Mouse (Mus musculus): ENCODE measurements around the gene Rep15. TPM values are rescaled to one million over a fixed set of nuclear protein-coding genes. Genes with fewer than 3 reads are reported as not detected.

Gene Rep15
- polyA plus RNA-seq, 1 experiment, result 0.90 TPM

- Histone ChIP-seq H3K4me2 (ENCODE audit: low read depth) (no peak overlapping the region), H3ac (ENCODE audit: control insufficient read depth, insufficient read length) (no peak overlapping the region), H3K4me3 (no peak overlapping the region), H3K36me3 (ENCODE audit: control insufficient read depth, insufficient read depth) (peaks cover 24% of the 10 kb centered on the region), H3K79me2 (ENCODE audit: control insufficient read depth, insufficient read depth) (no peaks in the 10 kb centered on the region), H3K27me3 (ENCODE audit: control insufficient read depth, insufficient read depth, insufficient read length) (no peaks in the 10 kb centered on the region)
- no peak for TF ChIP-seq USF1 (IDR thresholded peaks at IDR 0.05; ENCODE audit: low read depth)
- TF ChIP-seq CEBPB (IDR thresholded peaks at IDR 0.05; ENCODE audit: insufficient read depth, poor library complexity, severe bottlenecking), result no peak
- TF ChIP-seq POLR2A (IDR thresholded peaks at IDR 0.05; ENCODE audit: insufficient read length, low read depth), result no peak
- TF ChIP-seq REST (IDR thresholded peaks at IDR 0.05; ENCODE audit: insufficient read depth, insufficient read length), result no peak
- no peak for TF ChIP-seq TCF12 (IDR thresholded peaks at IDR 0.05; ENCODE audit: insufficient read depth, poor library complexity, severe bottlenecking)
- TF ChIP-seq E2F4 (IDR thresholded peaks at IDR 0.05; ENCODE audit: insufficient read depth), result no peak
Observed at GRCm38 (mm10) chr6:147062694-147063093, 30.3 kb downstream of the Rep15 start.

GRCm38 (mm10) chr6:147064226-147064943 lies 32.0 kb downstream of the Rep15 start:
- Histone ChIP-seq H3K27me3 (ENCODE audit: control insufficient read depth, insufficient read depth, insufficient read length) (no peaks in the 10 kb centered on the region), H3K79me2 (ENCODE audit: control insufficient read depth, insufficient read depth) (no peaks in the 10 kb centered on the region), H3K4me3 (no peak overlapping the region), H3K4me2 (ENCODE audit: low read depth) (no peak overlapping the region), H3K36me3 (ENCODE audit: control insufficient read depth, insufficient read depth) (peaks cover 23% of the 10 kb centered on the region), H3ac (ENCODE audit: control insufficient read depth, insufficient read length) (no peak overlapping the region)
- TF ChIP-seq USF1 (IDR thresholded peaks at IDR 0.05; ENCODE audit: low read depth) (no peak), E2F4 (IDR thresholded peaks at IDR 0.05; ENCODE audit: insufficient read depth) (no peak), REST (IDR thresholded peaks at IDR 0.05; ENCODE audit: insufficient read depth, insufficient read length) (no peak), MYOD1 (IDR thresholded peaks at IDR 0.05; ENCODE audit: control insufficient read depth in 1 of 3, insufficient read length in 2 of 3, low read depth in 2 of 3) (no peak), MYOG (IDR thresholded peaks at IDR 0.05; ENCODE audit: control insufficient read depth in 1 of 3, insufficient read depth in 1 of 3, insufficient read length in 2 of 3, low read depth in 2 of 3) (no peak), MAX (IDR thresholded peaks at IDR 0.05; ENCODE audit: low read depth) (no peak), SRF (IDR thresholded peaks at IDR 0.05; ENCODE audit: control insufficient read depth, insufficient read length, low read depth) (no peak), TCF12 (IDR thresholded peaks at IDR 0.05; ENCODE audit: insufficient read depth, poor library complexity, severe bottlenecking) (no peak), CEBPB (IDR thresholded peaks at IDR 0.05; ENCODE audit: insufficient read depth, poor library complexity, severe bottlenecking) (no peak), TCF3 (IDR thresholded peaks at IDR 0.05; ENCODE audit: insufficient read length, low read depth) (no peak), POLR2A (IDR thresholded peaks at IDR 0.05; ENCODE audit: insufficient read length, low read depth) (no peak), POLR2AphosphoS2 (IDR thresholded peaks at IDR 0.05; ENCODE audit: insufficient read length, low read depth) (no peak)

- Histone ChIP-seq H3K36me3 (ENCODE audit: control insufficient read depth, insufficient read depth) (peaks cover 23% of the 10 kb centered on the region), H3K27me3 (ENCODE audit: control insufficient read depth, insufficient read depth, insufficient read length) (no peaks in the 10 kb centered on the region), H3K4me3 (no peak overlapping the region), H3ac (ENCODE audit: control insufficient read depth, insufficient read length) (no peak overlapping the region), H3K4me2 (ENCODE audit: low read depth) (no peak overlapping the region), H3K79me2 (ENCODE audit: control insufficient read depth, insufficient read depth) (no peaks in the 10 kb centered on the region)
- no peak for TF ChIP-seq TCF3 (IDR thresholded peaks at IDR 0.05; ENCODE audit: insufficient read length, low read depth)
- TF ChIP-seq E2F4 (IDR thresholded peaks at IDR 0.05; ENCODE audit: insufficient read depth), result no peak
- TF ChIP-seq SRF (IDR thresholded peaks at IDR 0.05; ENCODE audit: control insufficient read depth, insufficient read length, low read depth), result no peak
- TF ChIP-seq POLR2A (IDR thresholded peaks at IDR 0.05; ENCODE audit: insufficient read length, low read depth), result no peak
- no peak for TF ChIP-seq REST (IDR thresholded peaks at IDR 0.05; ENCODE audit: insufficient read depth, insufficient read length)
- TF ChIP-seq MYOG (IDR thresholded peaks at IDR 0.05; ENCODE audit: control insufficient read depth in 1 of 3, insufficient read depth in 1 of 3, insufficient read length in 2 of 3, low read depth in 2 of 3), result no peak
- no peak for TF ChIP-seq USF1 (IDR thresholded peaks at IDR 0.05; ENCODE audit: low read depth)
Observed at GRCm38 (mm10) chr6:147064944-147065261, 32.5 kb downstream of the Rep15 start.

- H3ac ChIP-seq (ENCODE audit: control insufficient read depth, insufficient read length), result no peak overlapping the region
- H3K4me3 ChIP-seq, result no peak overlapping the region
- no peak overlapping the region for H3K4me2 ChIP-seq (ENCODE audit: low read depth)
- peaks cover 4% of the 10 kb centered on the region for H3K36me3 ChIP-seq (ENCODE audit: control insufficient read depth, insufficient read depth)
- TF ChIP-seq POLR2AphosphoS2 (IDR thresholded peaks at IDR 0.05; ENCODE audit: insufficient read length, low read depth) (no peak), MYOG (IDR thresholded peaks at IDR 0.05; ENCODE audit: control insufficient read depth in 1 of 3, insufficient read depth in 1 of 3, insufficient read length in 2 of 3, low read depth in 2 of 3) (no peak), USF1 (IDR thresholded peaks at IDR 0.05; ENCODE audit: low read depth) (no peak), POLR2A (IDR thresholded peaks at IDR 0.05; ENCODE audit: insufficient read length, low read depth) (no peak), CEBPB (IDR thresholded peaks at IDR 0.05; ENCODE audit: insufficient read depth, poor library complexity, severe bottlenecking) (no peak), TCF12 (IDR thresholded peaks at IDR 0.05; ENCODE audit: insufficient read depth, poor library complexity, severe bottlenecking) (no peak), REST (IDR thresholded peaks at IDR 0.05; ENCODE audit: insufficient read depth, insufficient read length) (no peak), MAX (IDR thresholded peaks at IDR 0.05; ENCODE audit: low read depth) (no peak), E2F4 (IDR thresholded peaks at IDR 0.05; ENCODE audit: insufficient read depth) (no peak), TCF3 (IDR thresholded peaks at IDR 0.05; ENCODE audit: insufficient read length, low read depth) (no peak), SRF (IDR thresholded peaks at IDR 0.05; ENCODE audit: control insufficient read depth, insufficient read length, low read depth) (no peak)
- H3K79me2 ChIP-seq (ENCODE audit: control insufficient read depth, insufficient read depth), result no peaks in the 10 kb centered on the region
- no peaks in the 10 kb centered on the region for H3K27me3 ChIP-seq (ENCODE audit: control insufficient read depth, insufficient read depth, insufficient read length)
Observed at GRCm38 (mm10) chr6:147075808-147076387, 43.5 kb downstream of the Rep15 start.

- Histone ChIP-seq H3K4me3 (no peak overlapping the region), H3ac (ENCODE audit: control insufficient read depth, insufficient read length) (no peak overlapping the region), H3K36me3 (ENCODE audit: control insufficient read depth, insufficient read depth) (no peaks in the 10 kb centered on the region), H3K4me2 (ENCODE audit: low read depth) (no peak overlapping the region), H3K27me3 (ENCODE audit: control insufficient read depth, insufficient read depth, insufficient read length) (no peaks in the 10 kb centered on the region), H3K79me2 (ENCODE audit: control insufficient read depth, insufficient read depth) (no peaks in the 10 kb centered on the region)
- no peak for TF ChIP-seq SRF (IDR thresholded peaks at IDR 0.05; ENCODE audit: control insufficient read depth, insufficient read length, low read depth)
- TF ChIP-seq USF1 (IDR thresholded peaks at IDR 0.05; ENCODE audit: low read depth), result no peak
- no peak for TF ChIP-seq MAX (IDR thresholded peaks at IDR 0.05; ENCODE audit: low read depth)
- no peak for TF ChIP-seq E2F4 (IDR thresholded peaks at IDR 0.05; ENCODE audit: insufficient read depth)
- TF ChIP-seq MYOG (IDR thresholded peaks at IDR 0.05; ENCODE audit: control insufficient read depth in 1 of 3, insufficient read depth in 1 of 3, insufficient read length in 2 of 3, low read depth in 2 of 3), result no peak
- TF ChIP-seq REST (IDR thresholded peaks at IDR 0.05; ENCODE audit: insufficient read depth, insufficient read length), result no peak
- no peak for TF ChIP-seq POLR2AphosphoS2 (IDR thresholded peaks at IDR 0.05; ENCODE audit: insufficient read length, low read depth)
- no peak for TF ChIP-seq CEBPB (IDR thresholded peaks at IDR 0.05; ENCODE audit: insufficient read depth, poor library complexity, severe bottlenecking)
Observed at GRCm38 (mm10) chr6:147076878-147077277, 44.5 kb downstream of the Rep15 start.

Data from myocyte (in vitro differentiated cells).